Mouse (Mus musculus) olfactory bulb, adult 2 months (tissue): Measurements from ENCODE around the gene Pcbp4.

ENCODE experiments used
- CTCF ChIP-seq: fragments of 200-500 bp; IDR thresholded peaks from 2 replicates; pipeline ENCODE4 v1.5.1; 2012; ENCODE audit warnings: low read depth, mild to moderate bottlenecking, low read length, moderate library complexity; ENCODE audit not compliant: insufficient read depth
- POLR2A ChIP-seq: fragments of 200-500 bp; IDR thresholded peaks from 2 replicates; pipeline ENCODE4 v1.6.1; 2012; ENCODE audit warnings: mild to moderate bottlenecking, low read depth, low read length, moderate library complexity; ENCODE audit not compliant: insufficient read depth

- no peak for TF ChIP-seq CTCF
- no peak for TF ChIP-seq POLR2A
These were observed 14.7 kb downstream of the Pcbp4 start for GRCm38 (mm10) chr9:106467746-106468145.
